In genomic region chr5:138171695-138172491, GRCm38 (mm10) we compare ENCODE assay signal across 8 mouse cellular contexts. TPM values are rescaled to one million over a fixed set of nuclear protein-coding genes. Genes with fewer than 3 reads are reported as not detected.
DNase-seq lines count a peak whose midpoint lies in the region; ATAC-seq and TF ChIP-seq lines count a peak whose summit lies in the region.

TSS of gene Ap4m1 (plus strand) at chr5:138172002.
TSS of gene Mcm7 (minus strand) at chr5:138172422.

- H3K4me3 ChIP-seq in ES-E14 (ENCODE audit: insufficient read depth in 1 of 2, low read depth in 1 of 2, low read length in 2 of 2, poor library complexity in 1 of 2, severe bottlenecking in 1 of 2): peak within 1 kb of the TSS; percentile 90 to 92
- H3K4me3 ChIP-seq in forebrain, embryonic 15.5 days: peak within 1 kb of the TSS; percentile 83
- H3K4me3 ChIP-seq in lung, adult 2 months (replicated peaks; ENCODE audit: extremely low read depth, low read depth, low read length): peak within 1 kb of the TSS; percentile 90

- no peaks in the 10 kb centered on the region for H3K9me3 ChIP-seq in ES-E14 (ENCODE audit: control insufficient read depth, insufficient read depth, low read depth, low read length)
- no peaks in the 10 kb centered on the region for H3K9me3 ChIP-seq in forebrain, embryonic 15.5 days

- in situ Hi-C loops in ES-E14 (cut with MboI; ENCODE audit: low sequenced_read_pairs in 2 of 2, unreplicated experiment in 2 of 2): no loop called here

- peak within 1 kb of the TSS; percentile 85 for H3K4me2 ChIP-seq in forebrain, embryonic 15.5 days (replicated peaks)

- H3K36me3 ChIP-seq in ES-E14 (ENCODE audit: control insufficient read depth, insufficient read depth, low read length, poor library complexity, severe bottlenecking): peaks cover 42% of the 10 kb centered on the region
- peaks cover 47% of the 10 kb centered on the region for H3K36me3 ChIP-seq in forebrain, embryonic 15.5 days

- H3K27ac ChIP-seq in ES-E14 (ENCODE audit: insufficient read depth, low read depth, low read length, poor library complexity, severe bottlenecking): peak within 1 kb of the TSS; percentile 98
- H3K27ac ChIP-seq in forebrain, embryonic 15.5 days (replicated peaks): peak within 1 kb of the TSS; percentile 98

- DNase-seq in ES-E14 (ENCODE audit: low read depth, low spot score): peak; percentile 97
- DNase-seq in cerebellum, adult 11-12 months: peak; percentile 99
- peak; percentile 97 for DNase-seq in heart, postnatal 25 days (ENCODE audit: low spot score)
- peak; percentile 96 to 99 for DNase-seq in layer of hippocampus, adult 18-20 months (ENCODE audit: low spot score in 2 of 2)
- peak; percentile 99 for DNase-seq in lung, adult 2 months
- peak; percentile 84 to 93 for DNase-seq in thymus, adult 18-20 months

- peaks cover 3 to 9% of the 10 kb centered on the region in 2 experiments; a peak in 2 of 4 replicates for H3K4me1 ChIP-seq in ES-E14 (ENCODE audit: control insufficient read depth in 2 of 2, insufficient read depth in 2 of 2, low read length in 2 of 2, poor library complexity in 1 of 2)
- peaks cover 31% of the 10 kb centered on the region for H3K4me1 ChIP-seq in forebrain, embryonic 15.5 days
- H3K4me1 ChIP-seq in lung, adult 2 months (ENCODE audit: control insufficient read depth, insufficient read depth, low read length): peaks cover 5% of the 10 kb centered on the region; the same call in 1 of the 2 replicates

- intact Hi-C loops in heart, postnatal 25 days (cut with DNase I): loop anchor here (2.0 kb wide), 1 partner anchor 15 kb away; the partner anchor contains the start of genes Cnpy4 and Taf6

- under 1% methylated on average over 54 of the region's 54 CpGs for WGBS in forebrain, embryonic 15.5 days
- WGBS in lung, adult 2 months: under 1% methylated on average over 54 of the region's 54 CpGs

- ATAC-seq in forebrain, embryonic 15.5 days (replicated peaks): peak; percentile 95
- ATAC-seq in neutrophil, adult 5-6 weeks (ENCODE audit: extremely low read depth, insufficient number of reproducible peaks, low FRiP score, poor library complexity, severe bottlenecking): peak; percentile 86

- H3K27me3 ChIP-seq in forebrain, embryonic 15.5 days: no peaks in the 10 kb centered on the region

- peak; percentile 54; the same call in 1 of the 2 replicates for TF ChIP-seq POLR2A in lung, adult 2 months (IDR thresholded peaks at IDR 0.05; ENCODE audit: borderline replicate concordance, extremely low read depth, low read depth, low read length)

- H3K9ac ChIP-seq in ES-E14 (ENCODE audit: insufficient read depth, low read depth, low read length, poor library complexity, severe bottlenecking): peak within 1 kb of the TSS; percentile 99
- H3K9ac ChIP-seq in forebrain, embryonic 15.5 days (replicated peaks): peak within 1 kb of the TSS; percentile 79

- TF ChIP-seq CTCF in lung, adult 2 months (IDR thresholded peaks at IDR 0.05; ENCODE audit: insufficient read depth, low read length): no peak

TF ChIP-seq in ES-E14, 5 proteins besides CTCF, POLR2A, EP300 and RAD21:
- TF ChIP-seq ZNF384 (IDR thresholded peaks at IDR 0.05; ENCODE audit: low read depth, low read length) (no peak), HCFC1 (IDR thresholded peaks at IDR 0.05; ENCODE audit: borderline replicate concordance, insufficient read depth, low read length) (no peak; the same call in 1 of the 2 replicates), ZC3H11A (IDR thresholded peaks at IDR 0.05; ENCODE audit: borderline replicate concordance, low read depth, low read length) (no peak), MAFK (IDR thresholded peaks at IDR 0.05; ENCODE audit: insufficient read depth, low read depth, low read length) (no peak), CHD2 (IDR thresholded peaks at IDR 0.05; ENCODE audit: low read depth, low read length) (peak; percentile 84)

RNA-seq across cellular contexts. Expression of gene Ap4m1, which starts in this region (rescaled TPM):
- 42.7 and 44.9 TPM in 2 replicates for total RNA-seq in ES-E14 (2012; rRNA removed)
- 29.5 and 29.6 TPM in 2 replicates for polyA plus RNA-seq in forebrain, embryonic 15.5 days (2015; fragmentation: Nextera tagmentation; extraction: Ambion mirVana)
- total RNA-seq in heart, postnatal 25 days (2021): 1 to 10 TPM; 8.9 to 9.3 TPM
- 10 to 100 TPM; 19.5 to 25.4 TPM for total RNA-seq in layer of hippocampus, adult 18-20 months (2021)
- 28.4 and 40.3 TPM in 2 replicates for polyA plus RNA-seq in lung, adult 2 months (2012; rRNA removed)
- total RNA-seq in neutrophil, adult 5-6 weeks (2017): 18.4 and 20.3 TPM in 2 replicates

RNA-seq across cellular contexts. Expression of gene Mcm7, which starts in this region (rescaled TPM):
- total RNA-seq in ES-E14 (2012; rRNA removed): 327 and 403 TPM in 2 replicates
- polyA plus RNA-seq in forebrain, embryonic 15.5 days (2015; fragmentation: Nextera tagmentation; extraction: Ambion mirVana): 188 and 191 TPM in 2 replicates
- total RNA-seq in heart, postnatal 25 days (2021): 10 to 100 TPM; 11.2 to 11.9 TPM
- total RNA-seq in layer of hippocampus, adult 18-20 months (2021): 10 to 100 TPM; 15.8 to 16.4 TPM
- polyA plus RNA-seq in lung, adult 2 months (2012; rRNA removed): 16.9 and 22.1 TPM in 2 replicates
- total RNA-seq in neutrophil, adult 5-6 weeks (2017): 86.1 and 89.7 TPM in 2 replicates

Comparison
In these comparisons a context has a peak if more than half of its experiments do, and no peak if none do; other contexts are left out.
1. Peak in every context shown above with its lines: DNase-seq, ATAC-seq, H3K4me3 ChIP-seq and H3K27ac ChIP-seq.